Mouse (Mus musculus) heart, postnatal 4 days (tissue): ENCODE results near the gene Cfl1. TPM values are rescaled to one million over a fixed set of nuclear protein-coding genes. Genes with fewer than 3 reads are reported as not detected.

Experiments used
- DNase-seq: peaks from one replicate; pipeline ENCODE4 v3.0.0; 2021
- total RNA-seq, 2 experiments: library from RNA; stranded (reverse); gene quantifications; 2 replicates each; pipeline ENCODE4 v1.2.3; 2021

Gene Cfl1
- total RNA-seq, 2 experiments from 2014 or later, result 719 to 727 TPM

- no peak for DNase-seq
Measured at GRCm38 (mm10) chr19:5532520-5532919, 42.3 kb downstream of the Cfl1 start.

- no peak for DNase-seq
Measured at GRCm38 (mm10) chr19:5538786-5539185, 48.5 kb downstream of the Cfl1 start.

GRCm38 (mm10) chr19:5543362-5543761 lies 53.1 kb downstream of the Cfl1 start:
- no peak for DNase-seq

- no peak for DNase-seq
Measured at GRCm38 (mm10) chr19:5544031-5544430, 53.8 kb downstream of the Cfl1 start.

Other genes starting within 250 kb of the Cfl1 start
- gene Pacs1, start 217.3 kb upstream of the Cfl1 start, total RNA-seq, result 10 to 100 TPM; 27.6 to 28.7 TPM
- gene Sf3b2, start 195.0 kb upstream of the Cfl1 start, total RNA-seq, result 100 to 1,000 TPM; 136 to 139 TPM
- 1 to 10 TPM; 7.4 to 9.3 TPM for gene Gal3st3, start 192.1 kb upstream of the Cfl1 start, total RNA-seq
- gene Catsper1, start 154.7 kb upstream of the Cfl1 start, total RNA-seq, result not detected
- 1 to 10 TPM in 1 of 2 experiments, under 1 TPM in 1; 0.81 to 3.0 TPM for gene Cst6, start 140.9 kb upstream of the Cfl1 start, total RNA-seq
- gene Eif1ad, start 123.7 kb upstream of the Cfl1 start, total RNA-seq, result 10 to 100 TPM; 35.0 to 37.3 TPM
- 100 to 1,000 TPM; 234 to 244 TPM for gene Banf1, start 123.3 kb upstream of the Cfl1 start, total RNA-seq
- gene Sart1, start 101.8 kb upstream of the Cfl1 start, total RNA-seq, result 10 to 100 TPM; 52.6 to 54.1 TPM
- under 1 TPM; 0.45 to 0.48 TPM for gene Tsga10ip, start 87.9 kb upstream of the Cfl1 start, total RNA-seq
- gene Drap1, start 65.5 kb upstream of the Cfl1 start, total RNA-seq, result 100 to 1,000 TPM; 231 to 246 TPM
- 10 to 100 TPM; 35.2 to 35.3 TPM for gene AI837181, start 65.3 kb upstream of the Cfl1 start, total RNA-seq
- not detected for gene Fosl1, start 42.9 kb upstream of the Cfl1 start, total RNA-seq
- gene Ccdc85b, start 32.6 kb upstream of the Cfl1 start, total RNA-seq, result 10 to 100 TPM; 13.5 to 13.9 TPM
- 100 to 1,000 TPM; 106 to 118 TPM for gene Fibp, start 29.8 kb upstream of the Cfl1 start, total RNA-seq
- under 1 TPM; 0.24 to 0.50 TPM for gene Ctsw, start 21.9 kb upstream of the Cfl1 start, total RNA-seq
- 10 to 100 TPM; 36.7 to 37.8 TPM for gene Efemp2, start 16.5 kb upstream of the Cfl1 start, total RNA-seq
- 10 to 100 TPM; 27.9 to 32.9 TPM for gene Mus81, start 2.1 kb upstream of the Cfl1 start, total RNA-seq
- 1 to 10 TPM; 1.5 to 2.1 TPM for gene 1700020D05Rik, start 13.3 kb downstream of the Cfl1 start, total RNA-seq
- 1 to 10 TPM; 7.8 to 7.9 TPM for gene Snx32, start 20.1 kb downstream of the Cfl1 start, total RNA-seq
- not detected for gene Ovol1, start 70.2 kb downstream of the Cfl1 start, total RNA-seq
- 1 to 10 TPM; 3.8 to 4.6 TPM for gene Ap5b1, start 77.6 kb downstream of the Cfl1 start, total RNA-seq
- gene Rnaseh2c, start 111.4 kb downstream of the Cfl1 start, total RNA-seq, result 10 to 100 TPM; 92.4 to 94.5 TPM
- gene Kat5, start 119.8 kb downstream of the Cfl1 start, total RNA-seq, result 10 to 100 TPM; 38.3 to 49.2 TPM
- gene Rela, start 147.0 kb downstream of the Cfl1 start, total RNA-seq, result 10 to 100 TPM; 33.0 to 38.6 TPM
- gene Sipa1, start 173.3 kb downstream of the Cfl1 start, total RNA-seq, result 10 to 100 TPM; 40.2 to 42.2 TPM
- gene Map3k11, start 198.3 kb downstream of the Cfl1 start, total RNA-seq, result 10 to 100 TPM; 39.8 to 40.0 TPM
- 10 to 100 TPM; 42.5 to 42.7 TPM for gene Pcnx3, start 198.5 kb downstream of the Cfl1 start, total RNA-seq
- gene Kcnk7, start 213.9 kb downstream of the Cfl1 start, total RNA-seq, result not detected
- gene Ehbp1l1, start 235.9 kb downstream of the Cfl1 start, total RNA-seq, result 100 to 1,000 TPM; 179 to 191 TPM
- gene Fam89b, start 239.2 kb downstream of the Cfl1 start, total RNA-seq, result 10 to 100 TPM; 48.3 to 49.0 TPM